Mouse (Mus musculus) stomach, embryonic 15.5 days (tissue): ENCODE data around the gene Gm20388. TPM values are rescaled to one million over a fixed set of nuclear protein-coding genes. Genes with fewer than 3 reads are reported as not detected.

Experiments used
- ATAC-seq: fragments of 200-750 bp; cut with Nextera tagmentation; 2 replicates; pipeline ENCODE4 v1.8.0; 2017; ENCODE audit warnings: low read depth, moderate number of reproducible peaks, moderate TSS enrichment; ENCODE audit not compliant: insufficient read depth, low FRiP score
- H3K27ac ChIP-seq: fragments of 300-500 bp; sonication (generic); 2 replicates; pipeline ENCODE4 v1.5.1; 2015; ENCODE audit warnings: mild to moderate bottlenecking, inconsistent platforms
- H3K27me3 ChIP-seq: fragments of 300-500 bp; sonication (generic); replicated peaks from 2 replicates; pipeline ENCODE4 v1.6.1; 2015; ENCODE audit warnings: inconsistent platforms
- H3K36me3 ChIP-seq: fragments of 300-500 bp; sonication (generic); 2 replicates; pipeline ENCODE4 v1.6.1; 2015; ENCODE audit warnings: inconsistent platforms
- H3K4me1 ChIP-seq: fragments of 300-500 bp; sonication (generic); 2 replicates; pipeline ENCODE4 v1.6.1; 2015; ENCODE audit warnings: inconsistent platforms
- H3K4me2 ChIP-seq: fragments of 300-500 bp; sonication (generic); 2 replicates; pipeline ENCODE4 v1.6.1; 2015; ENCODE audit warnings: mild to moderate bottlenecking, inconsistent platforms
- H3K4me3 ChIP-seq: fragments of 300-500 bp; sonication (generic); replicated peaks from 2 replicates; pipeline ENCODE4 v1.5.1; 2015; ENCODE audit warnings: inconsistent platforms
- H3K9ac ChIP-seq: fragments of 300-500 bp; sonication (generic); 2 replicates; pipeline ENCODE4 v1.6.1; 2015; ENCODE audit warnings: inconsistent platforms
- H3K9me3 ChIP-seq: fragments of 300-500 bp; sonication (generic); 2 replicates; pipeline ENCODE4 v1.6.1; 2016; ENCODE audit warnings: inconsistent platforms
- WGBS: fragments of 180-500 bp; shearing (Covaris S2); methylation state at CpG from one replicate; pipeline ENCODE4 v1.1.7; 2015; 5-methylcytosine and 5-hydroxymethylcytosine counted together
- polyA plus RNA-seq: library from polyadenylated mRNA; unstranded; fragments of >200 nt; fragmentation: Nextera tagmentation; extraction: Ambion mirVana; gene quantifications from 2 replicates; pipeline ENCODE4 v1.2.1, GENCODE M21; 2015

Gene Gm20388
- polyA plus RNA-seq, 1 experiment from 2014 or later, result not detected

- Histone ChIP-seq H3K9ac (no peak overlapping the region), H3K4me2 (no peak overlapping the region), H3K27ac (no peak overlapping the region), H3K36me3 (peaks cover 5% of the 10 kb centered on the region; the same call in 1 of the 2 replicates), H3K9me3 (no peaks in the 10 kb centered on the region), H3K4me1 (peaks cover 11% of the 10 kb centered on the region; the same call in 1 of the 2 replicates), H3K4me3 (no peak overlapping the region), H3K27me3 (no peaks in the 10 kb centered on the region)
- ATAC-seq, result no peak; the same call in 1 of the 2 replicates
- 68% methylated on average over 7 of the region's 7 CpGs for WGBS
These were observed 4391.4 kb downstream of the Gm20388 start for GRCm38 (mm10) chr8:124301935-124302555.

- peaks cover 5% of the 10 kb centered on the region; the same call in 1 of the 2 replicates for H3K36me3 ChIP-seq
- no peaks in the 10 kb centered on the region for H3K9me3 ChIP-seq
- H3K27ac ChIP-seq, result no peak overlapping the region
- H3K4me2 ChIP-seq, result no peak overlapping the region
- no peak overlapping the region for H3K4me3 ChIP-seq
- H3K9ac ChIP-seq, result no peak overlapping the region
- ATAC-seq, result no peak
- peaks cover 12% of the 10 kb centered on the region; the same call in 1 of the 2 replicates for H3K4me1 ChIP-seq
- WGBS, result 80% methylated on average over 15 of the region's 15 CpGs
- no peaks in the 10 kb centered on the region for H3K27me3 ChIP-seq
These were observed 4392.7 kb downstream of the Gm20388 start for GRCm38 (mm10) chr8:124303211-124303902.

GRCm38 (mm10) chr8:124304141-124304540 is 4393.5 kb downstream of the Gm20388 start:
- H3K4me2 ChIP-seq, result no peak overlapping the region
- ATAC-seq, result no peak
- H3K9ac ChIP-seq, result no peak overlapping the region
- WGBS, result 85% methylated on average over 4 of the region's 4 CpGs
- H3K4me1 ChIP-seq, result peaks cover 16% of the 10 kb centered on the region; the same call in 1 of the 2 replicates
- H3K36me3 ChIP-seq, result peaks cover 5% of the 10 kb centered on the region; the same call in 1 of the 2 replicates
- no peak overlapping the region for H3K4me3 ChIP-seq
- H3K27me3 ChIP-seq, result no peaks in the 10 kb centered on the region
- H3K9me3 ChIP-seq, result no peaks in the 10 kb centered on the region
- no peak overlapping the region for H3K27ac ChIP-seq

- Histone ChIP-seq H3K9ac (no peak overlapping the region), H3K27ac (peak overlapping the region; percentile 53), H3K27me3 (no peaks in the 10 kb centered on the region), H3K4me2 (no peak overlapping the region), H3K4me3 (no peak overlapping the region), H3K36me3 (peaks cover 5% of the 10 kb centered on the region; the same call in 1 of the 2 replicates), H3K4me1 (peaks cover 16% of the 10 kb centered on the region; the same call in 1 of the 2 replicates), H3K9me3 (no peaks in the 10 kb centered on the region)
- no peak for ATAC-seq
- WGBS, result 29% methylated on average over 7 of the region's 7 CpGs
These were observed 4395.9 kb downstream of the Gm20388 start for GRCm38 (mm10) chr8:124306574-124306973.

- ATAC-seq, result no peak
- Histone ChIP-seq H3K4me3 (no peak overlapping the region), H3K4me1 (peaks cover 16% of the 10 kb centered on the region; the same call in 1 of the 2 replicates), H3K27me3 (no peaks in the 10 kb centered on the region), H3K9me3 (no peaks in the 10 kb centered on the region), H3K9ac (no peak overlapping the region), H3K27ac (no peak overlapping the region), H3K36me3 (peaks cover 5% of the 10 kb centered on the region; the same call in 1 of the 2 replicates), H3K4me2 (no peak overlapping the region)
- WGBS, result 85% methylated on average over 10 of the region's 10 CpGs
These were observed 4397.1 kb downstream of the Gm20388 start for GRCm38 (mm10) chr8:124307700-124308099.

- no peak overlapping the region for H3K9ac ChIP-seq
- WGBS, result 85% methylated on average over 13 of the region's 13 CpGs
- H3K27ac ChIP-seq, result no peak overlapping the region
- peaks cover 5% of the 10 kb centered on the region; the same call in 1 of the 2 replicates for H3K36me3 ChIP-seq
- no peak overlapping the region for H3K4me2 ChIP-seq
- no peak overlapping the region for H3K4me3 ChIP-seq
- H3K27me3 ChIP-seq, result no peaks in the 10 kb centered on the region
- no peak for ATAC-seq
- H3K9me3 ChIP-seq, result no peaks in the 10 kb centered on the region
- H3K4me1 ChIP-seq, result peaks cover 16% of the 10 kb centered on the region; the same call in 1 of the 2 replicates
These were observed 4399.9 kb downstream of the Gm20388 start for GRCm38 (mm10) chr8:124310509-124310908.

GRCm38 (mm10) chr8:124311111-124311510 is 4400.5 kb downstream of the Gm20388 start:
- Histone ChIP-seq H3K9ac (no peak overlapping the region), H3K9me3 (no peaks in the 10 kb centered on the region), H3K36me3 (no peaks in the 10 kb centered on the region; the same call in 1 of the 2 replicates), H3K27ac (no peak overlapping the region), H3K4me2 (no peak overlapping the region), H3K27me3 (no peaks in the 10 kb centered on the region), H3K4me3 (no peak overlapping the region), H3K4me1 (peaks cover 13% of the 10 kb centered on the region; the same call in 1 of the 2 replicates)
- 79% methylated on average over 6 of the region's 6 CpGs for WGBS
- no peak for ATAC-seq

- no peak overlapping the region for H3K4me3 ChIP-seq
- no peak overlapping the region for H3K9ac ChIP-seq
- H3K36me3 ChIP-seq, result no peaks in the 10 kb centered on the region; the same call in 1 of the 2 replicates
- H3K4me1 ChIP-seq, result peaks cover 13% of the 10 kb centered on the region; the same call in 1 of the 2 replicates
- WGBS, result 88% methylated on average over 17 of the region's 17 CpGs
- no peak overlapping the region for H3K4me2 ChIP-seq
- H3K27ac ChIP-seq, result no peak overlapping the region
- no peak for ATAC-seq
- no peaks in the 10 kb centered on the region for H3K27me3 ChIP-seq
- H3K9me3 ChIP-seq, result no peaks in the 10 kb centered on the region
These were observed 4401.1 kb downstream of the Gm20388 start for GRCm38 (mm10) chr8:124311723-124312122.

GRCm38 (mm10) chr8:124312228-124312627 is 4401.6 kb downstream of the Gm20388 start:
- Histone ChIP-seq H3K27me3 (no peaks in the 10 kb centered on the region), H3K9ac (no peak overlapping the region), H3K4me2 (no peak overlapping the region), H3K4me3 (no peak overlapping the region), H3K4me1 (peaks cover 17% of the 10 kb centered on the region), H3K9me3 (no peaks in the 10 kb centered on the region), H3K27ac (no peak overlapping the region), H3K36me3 (no peaks in the 10 kb centered on the region; the same call in 1 of the 2 replicates)
- 95% methylated on average over 10 of the region's 10 CpGs for WGBS
- ATAC-seq, result no peak

GRCm38 (mm10) chr8:124314803-124315202 is 4404.2 kb downstream of the Gm20388 start:
- H3K9ac ChIP-seq, result no peak overlapping the region
- no peaks in the 10 kb centered on the region for H3K27me3 ChIP-seq
- 47% methylated on average over 10 of the region's 10 CpGs for WGBS
- H3K4me2 ChIP-seq, result no peak overlapping the region
- peaks cover 15% of the 10 kb centered on the region; the same call in 1 of the 2 replicates for H3K4me1 ChIP-seq
- H3K4me3 ChIP-seq, result no peak overlapping the region
- H3K27ac ChIP-seq, result peak overlapping the region; percentile 49; the same call in 1 of the 2 replicates
- no peaks in the 10 kb centered on the region for H3K36me3 ChIP-seq
- H3K9me3 ChIP-seq, result no peaks in the 10 kb centered on the region
- ATAC-seq, result peak; percentile 54; the same call in 1 of the 2 replicates

- Histone ChIP-seq H3K27me3 (no peaks in the 10 kb centered on the region), H3K9me3 (no peaks in the 10 kb centered on the region), H3K27ac (peak overlapping the region; percentile 67), H3K4me2 (no peak overlapping the region), H3K4me3 (no peak overlapping the region), H3K9ac (no peak overlapping the region), H3K4me1 (peaks cover 15% of the 10 kb centered on the region; the same call in 1 of the 2 replicates), H3K36me3 (no peaks in the 10 kb centered on the region)
- 56% methylated on average over 12 of the region's 12 CpGs for WGBS
- peak; percentile 21; the same call in 1 of the 2 replicates for ATAC-seq
These were observed 4406.0 kb downstream of the Gm20388 start for GRCm38 (mm10) chr8:124316466-124317136.
